Mouse (Mus musculus): Measurements from ENCODE around the gene Vmn2r12. TPM values are rescaled to one million over a fixed set of nuclear protein-coding genes. Genes with fewer than 3 reads are reported as not detected.
"Not testable (repeated sequence)": the region's sequence is repeated elsewhere in the genome, so short reads cannot be mapped to it uniquely, and the experiment has no call there.

Gene Vmn2r12
- not detected for total RNA-seq (2021)
- long read RNA-seq, experiment 1, result 0 reads
- long read RNA-seq, experiment 2, result 0 reads

DNA sequence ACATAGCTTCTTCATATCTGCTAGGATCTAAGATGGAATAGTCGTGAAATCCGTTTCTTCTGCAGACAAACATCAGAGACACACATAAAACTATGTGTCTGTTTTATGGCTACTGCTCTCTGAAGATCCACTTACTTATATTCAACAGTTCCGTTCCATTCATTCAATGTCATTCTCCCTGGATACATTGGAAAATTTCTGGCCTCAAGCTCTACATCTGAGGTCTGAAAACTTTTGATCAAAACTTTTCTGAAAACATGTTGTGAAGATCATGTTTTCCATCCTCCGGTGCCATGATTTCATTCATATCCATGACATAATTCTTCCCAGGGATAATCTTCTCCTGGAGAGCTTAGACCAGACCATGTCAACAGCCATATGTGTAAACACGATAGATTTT, at the start of gene Vmn2r12:
TSS of gene Vmn2r12 (minus strand) at position 101 of the 400 bp plus-strand sequence.
- H3K27ac ChIP-seq; DNase-seq; H3K4me3 ChIP-seq; intact Hi-C loops (cut with DNase I): not testable (repeated sequence)

DNA sequence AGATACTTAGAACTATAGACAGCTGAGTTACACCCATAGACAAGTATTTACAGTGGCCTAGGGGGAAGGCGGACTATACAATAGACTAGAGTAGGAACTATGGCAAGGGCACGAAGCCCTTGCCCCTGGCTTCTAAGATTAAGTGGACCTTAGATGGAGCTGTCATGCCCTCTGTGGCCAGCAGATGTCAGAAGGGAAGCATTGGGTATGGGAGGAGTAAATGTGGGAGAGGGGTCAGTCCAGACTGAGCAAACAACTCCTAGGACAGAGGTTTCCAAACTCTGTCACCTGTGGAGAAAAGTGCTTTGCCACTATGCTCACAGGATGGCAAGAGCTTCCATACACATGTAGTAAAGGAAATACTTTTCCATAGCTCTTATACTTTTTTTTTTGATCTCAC, 41.8 kb upstream of the Vmn2r12 start:
- H3K27ac ChIP-seq, result no peak overlapping the region
- intact Hi-C loops (cut with DNase I), result no loop called here
- H3K4me3 ChIP-seq, result no peak overlapping the region
- no peak for DNase-seq
- TF ChIP-seq CTCF (IDR thresholded peaks at IDR 0.05), result no peak

DNA sequence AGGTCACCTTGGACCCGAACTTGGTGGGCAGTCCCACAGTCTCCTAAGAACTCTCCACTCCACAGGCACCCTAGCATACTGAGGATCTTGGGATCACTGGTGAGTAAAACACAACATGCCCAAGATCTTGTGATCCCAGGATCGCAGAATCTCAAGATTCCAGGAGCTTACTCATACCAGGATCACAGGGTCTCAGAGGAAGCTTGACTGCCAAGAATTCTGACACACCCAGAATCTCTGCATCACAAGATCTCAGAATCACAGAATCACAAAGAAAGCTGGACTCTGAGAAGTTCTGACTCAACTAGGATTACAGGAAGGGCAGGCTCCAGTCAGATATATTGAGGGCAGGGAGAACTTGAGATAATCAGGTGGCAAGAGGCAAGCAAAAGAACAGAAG, 39.0 kb upstream of the Vmn2r12 start:
- Histone ChIP-seq H3K27ac (no peak overlapping the region), H3K4me3 (no peak overlapping the region)
- no peak for DNase-seq
- intact Hi-C loops (cut with DNase I), result no loop called here
- TF ChIP-seq CTCF (IDR thresholded peaks at IDR 0.05), result no peak

DNA sequence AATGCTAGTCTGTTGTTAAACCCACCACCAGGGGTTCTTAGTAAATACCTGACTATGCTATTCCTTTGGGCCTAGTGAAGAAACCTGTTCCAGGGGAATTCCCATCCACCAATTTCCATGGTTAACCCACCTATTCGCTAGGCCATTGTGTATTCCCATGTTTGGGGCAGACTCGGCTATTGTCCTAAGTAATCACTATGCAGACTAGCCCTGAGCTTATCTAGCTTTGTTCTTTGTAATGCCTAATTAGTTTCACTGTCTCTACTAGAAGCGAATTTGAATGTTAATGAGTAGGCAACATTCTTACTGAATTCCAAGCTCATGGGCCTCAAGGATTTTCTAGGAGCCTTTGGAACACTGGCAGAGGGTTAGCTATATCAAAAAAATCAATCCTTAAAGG, 1.3 kb downstream of the Vmn2r12 start:
- DNase-seq; H3K27ac ChIP-seq; H3K4me3 ChIP-seq; intact Hi-C loops (cut with DNase I): not testable (repeated sequence)

DNA sequence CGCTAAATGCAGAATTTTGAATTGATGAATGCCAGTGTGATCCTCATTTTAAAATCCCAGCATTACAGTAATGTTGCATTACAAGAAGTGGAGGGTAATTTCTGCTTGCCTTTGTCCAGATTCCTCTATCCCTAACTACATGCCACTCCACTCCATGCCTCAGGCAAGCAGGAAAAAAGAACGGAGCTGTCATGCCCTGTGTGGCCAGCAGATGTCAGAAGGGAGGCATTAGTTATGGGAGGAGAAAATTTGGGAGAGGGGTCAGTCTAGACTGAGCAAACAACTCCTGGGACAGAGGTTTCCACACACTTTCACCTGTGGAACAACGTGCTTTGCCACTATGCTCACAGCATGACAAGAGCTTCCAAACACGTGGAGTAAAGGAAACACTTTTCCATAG, 25.7 kb downstream of the Vmn2r12 start:
- H3K4me3 ChIP-seq; H3K27ac ChIP-seq; intact Hi-C loops (cut with DNase I); DNase-seq: not testable (repeated sequence)

DNA sequence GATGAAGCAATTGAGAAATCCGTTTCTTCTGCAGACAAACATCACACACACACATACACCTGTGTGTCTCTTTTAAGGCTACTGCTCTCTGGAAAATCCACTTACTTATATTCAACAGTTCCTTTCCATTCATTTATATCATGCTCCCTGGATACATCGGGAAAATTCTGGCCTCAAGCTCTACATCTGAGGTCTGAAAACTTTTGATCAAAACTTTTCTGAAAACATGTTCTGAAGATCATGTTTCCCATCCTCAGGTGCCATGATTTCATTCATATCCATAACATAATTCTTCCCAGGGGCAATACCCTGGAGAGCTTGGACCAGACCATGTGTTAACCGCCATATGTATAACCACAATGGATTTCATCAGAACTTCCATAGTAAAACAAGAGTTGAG, 38.3 kb downstream of the Vmn2r12 start, which contains the start of gene Vmn2r11:
TSS of gene Vmn2r11 (minus strand) at position 101 of the 400 bp plus-strand sequence.
- H3K4me3 ChIP-seq; H3K27ac ChIP-seq; intact Hi-C loops (cut with DNase I); DNase-seq: not testable (repeated sequence)

DNA sequence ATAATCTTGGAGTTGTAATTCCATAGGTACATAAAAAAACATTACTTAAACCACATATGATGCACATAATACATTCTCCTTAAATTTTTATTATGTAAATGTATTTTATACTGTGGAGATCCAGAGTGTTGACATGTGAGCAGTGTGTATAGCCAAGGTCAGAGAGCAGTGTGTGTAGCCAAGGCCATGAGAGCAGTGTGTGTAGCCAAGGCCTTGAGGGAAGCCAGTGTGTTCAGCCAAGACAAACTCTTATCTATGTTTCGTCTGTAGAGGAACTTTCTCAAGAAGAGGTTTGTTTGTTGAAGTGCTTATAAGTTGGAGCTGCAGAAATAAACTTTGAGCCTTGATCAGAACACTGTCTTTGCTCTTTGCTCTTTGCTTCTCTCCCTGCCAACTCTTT, 42.5 kb downstream of the Vmn2r12 start:
- TF ChIP-seq CTCF (IDR thresholded peaks at IDR 0.05), result no peak
- Histone ChIP-seq H3K4me3 (no peak overlapping the region), H3K27ac (no peak overlapping the region)
- no peak for DNase-seq
- intact Hi-C loops (cut with DNase I), result no loop called here

Other genes starting within 250 kb of the Vmn2r12 start
- not detected for gene Vmn2r9, start 245.3 kb downstream of the Vmn2r12 start, total RNA-seq (2021)
- gene Vmn2r10, start 91.4 kb downstream of the Vmn2r12 start, total RNA-seq (2021), result not detected
- gene Vmn2r11, start 38.4 kb downstream of the Vmn2r12 start, total RNA-seq (2021), result not detected
- not detected for gene Vmn2r13, start 94.2 kb upstream of the Vmn2r12 start, total RNA-seq (2021)
- not detected for gene Vmn2r14, start 126.8 kb upstream of the Vmn2r12 start, total RNA-seq (2021)
- gene Vmn2r15, start 199.7 kb upstream of the Vmn2r12 start, total RNA-seq (2021), result not detected
- gene Vmn2r16, start 232.2 kb upstream of the Vmn2r12 start, total RNA-seq (2021), result not detected